8 mouse cellular contexts compared by ENCODE assay signal in genomic region chr4:33586290-33586614, GRCm38 (mm10).
DNase-seq lines count a peak whose midpoint lies in the region; ATAC-seq lines count a peak whose summit lies in the region.
"Had no signal": no experiment of that assay in that cellular context is flagged by ENCODE, and none has a peak within 500 bp of the region (broad histone marks: within the 10 kb centered on the region; RNA-seq: fewer than 3 reads in every experiment).

No protein-coding gene starts in this region.

- peak overlapping the region; percentile 22; the same call in 1 of the 2 replicates for H3K27ac ChIP-seq in lung, embryonic 15.5 days
- peak overlapping the region; percentile 78 for H3K27ac ChIP-seq in forebrain, embryonic 12.5 days
- peak overlapping the region; percentile 27; the same call in 1 of the 2 replicates for H3K27ac ChIP-seq in intestine, embryonic 16.5 days (ENCODE audit: low read length)
- peak overlapping the region; percentile 78 for H3K27ac ChIP-seq in neural tube, embryonic 15.5 days (replicated peaks)

- peaks cover 15% of the 10 kb centered on the region for H3K4me1 ChIP-seq in lung, embryonic 15.5 days
- H3K4me1 ChIP-seq in forebrain, embryonic 12.5 days = peaks cover 40% of the 10 kb centered on the region
- peaks cover 5% of the 10 kb centered on the region; the same call in 1 of the 2 replicates for H3K4me1 ChIP-seq in intestine, embryonic 16.5 days (ENCODE audit: control insufficient read depth, insufficient read depth, low read length)
- H3K4me1 ChIP-seq in neural tube, embryonic 15.5 days = peaks cover 25% of the 10 kb centered on the region

- no peaks in the 10 kb centered on the region for H3K9me3 ChIP-seq in lung, embryonic 15.5 days
- no peaks in the 10 kb centered on the region for H3K9me3 ChIP-seq in forebrain, embryonic 12.5 days
- H3K9me3 ChIP-seq in intestine, embryonic 16.5 days (ENCODE audit: control insufficient read depth, low read length) = no peaks in the 10 kb centered on the region
- H3K9me3 ChIP-seq in neural tube, embryonic 15.5 days (replicated peaks) = no peaks in the 10 kb centered on the region

- no peak; the same call in 1 of the 2 replicates for ATAC-seq in lung, embryonic 15.5 days (ENCODE audit: borderline replicate concordance, extremely low read depth, low FRiP score, low TSS enrichment)
- ATAC-seq in forebrain, embryonic 12.5 days (ENCODE audit: low FRiP score) = peak; percentile 62
- no peak for ATAC-seq in intestine, embryonic 16.5 days
- no peak for ATAC-seq in neural tube, embryonic 15.5 days (ENCODE audit: low FRiP score)
- ATAC-seq: Patski had no signal

- H3K4me2 ChIP-seq in lung, embryonic 15.5 days = peak overlapping the region; percentile 52; the same call in 1 of the 2 replicates
- H3K4me2 ChIP-seq in forebrain, embryonic 12.5 days = peak overlapping the region; percentile 43; the same call in 1 of the 2 replicates
- H3K4me2 ChIP-seq in intestine, embryonic 16.5 days (ENCODE audit: low read depth, low read length) = no peak overlapping the region
- H3K4me2 ChIP-seq in neural tube, embryonic 15.5 days = peak overlapping the region; percentile 56

- H3K36me3 ChIP-seq in lung, embryonic 15.5 days = no peaks in the 10 kb centered on the region
- H3K36me3 ChIP-seq in forebrain, embryonic 12.5 days (replicated peaks) = no peaks in the 10 kb centered on the region
- no peaks in the 10 kb centered on the region for H3K36me3 ChIP-seq in intestine, embryonic 16.5 days (ENCODE audit: control insufficient read depth, insufficient read depth, low read length)
- H3K36me3 ChIP-seq in neural tube, embryonic 15.5 days = no peaks in the 10 kb centered on the region

- 47% methylated on average over 4 of the region's 4 CpGs for WGBS in lung, embryonic 15.5 days
- 36% methylated on average over 4 of the region's 4 CpGs for whole genome bisulfite sequencing in forebrain, embryonic 12.5 days
- WGBS in intestine, embryonic 16.5 days = 51% methylated on average over 4 of the region's 4 CpGs
- 30% methylated on average over 4 of the region's 4 CpGs for WGBS in neural tube, embryonic 15.5 days

- DNase-seq in lung, postnatal 36 days = no peak
- no peak for DNase-seq in yolk sac, embryonic 10.5 days (ENCODE audit: low spot score)
- no peak for DNase-seq in spleen, adult 12 weeks (ENCODE audit: low spot score)

- no peak overlapping the region for H3K9ac ChIP-seq in lung, embryonic 15.5 days
- no peak overlapping the region for H3K9ac ChIP-seq in forebrain, embryonic 12.5 days
- no peak overlapping the region for H3K9ac ChIP-seq in intestine, embryonic 16.5 days (ENCODE audit: low read depth, low read length)
- no peak overlapping the region; the same call in 1 of the 2 replicates for H3K9ac ChIP-seq in neural tube, embryonic 15.5 days (replicated peaks)

- no peak overlapping the region for H3K4me3 ChIP-seq in lung, embryonic 15.5 days
- H3K4me3 ChIP-seq in forebrain, embryonic 12.5 days (replicated peaks) = no peak overlapping the region
- no peak overlapping the region for H3K4me3 ChIP-seq in intestine, embryonic 16.5 days (ENCODE audit: low read length)
- H3K4me3 ChIP-seq in neural tube, embryonic 15.5 days (replicated peaks) = no peak overlapping the region; the same call in 1 of the 2 replicates

- H3K27me3 ChIP-seq in lung, embryonic 15.5 days = no peaks in the 10 kb centered on the region
- no peaks in the 10 kb centered on the region for H3K27me3 ChIP-seq in forebrain, embryonic 12.5 days
- no peaks in the 10 kb centered on the region for H3K27me3 ChIP-seq in intestine, embryonic 16.5 days (replicated peaks; ENCODE audit: control insufficient read depth, insufficient read depth, low read length)
- no peaks in the 10 kb centered on the region for H3K27me3 ChIP-seq in neural tube, embryonic 15.5 days (replicated peaks)
- H3K27me3 ChIP-seq: Patski had no signal

Comparison
In these comparisons a context has a peak if more than half of its experiments do, and no peak if none do; other contexts are left out.
1. H3K27ac ChIP-seq: peak in every context shown above with its lines; median percentile 78 in forebrain, embryonic 12.5 days; 78 in neural tube, embryonic 15.5 days; 27 in intestine, embryonic 16.5 days; 22 in lung, embryonic 15.5 days.